Mouse (Mus musculus): Measurements from ENCODE around the gene Spryd3.
"Not testable (repeated sequence)": the region's sequence is repeated elsewhere in the genome, so short reads cannot be mapped to it uniquely, and the experiment has no call there.

The Spryd3 gene

GRCm38 (mm10) chr15:102136129-102136758 lies at the start of gene Spryd3:
Spryd3 (minus strand) TSS chr15:102136234.
- peak; percentile 97 for DNase-seq

- DNase-seq = no peak
Observed at GRCm38 (mm10) chr15:102183076-102183475, 47.0 kb upstream of the Spryd3 start.

GRCm38 (mm10) chr15:102179924-102180323 lies 43.9 kb upstream of the Spryd3 start:
- no peak for DNase-seq

GRCm38 (mm10) chr15:102179106-102179505 lies 43.1 kb upstream of the Spryd3 start:
- no peak for DNase-seq

GRCm38 (mm10) chr15:102178279-102178678 lies 42.2 kb upstream of the Spryd3 start:
- peak; percentile 85 for DNase-seq

GRCm38 (mm10) chr15:102177417-102177816 lies 41.4 kb upstream of the Spryd3 start:
- DNase-seq = no peak

- no peak for DNase-seq
Observed at GRCm38 (mm10) chr15:102176571-102177316, 40.7 kb upstream of the Spryd3 start.

- DNase-seq = peak; percentile 33
Observed at GRCm38 (mm10) chr15:102175736-102176319, 39.8 kb upstream of the Spryd3 start.

- no peak for DNase-seq
Observed at GRCm38 (mm10) chr15:102173581-102173980, 37.5 kb upstream of the Spryd3 start.

GRCm38 (mm10) chr15:102169064-102169463 lies 33.0 kb upstream of the Spryd3 start:
- no peak for DNase-seq

- peak; percentile 51 for DNase-seq
Observed at GRCm38 (mm10) chr15:102167620-102168021, 31.6 kb upstream of the Spryd3 start.

GRCm38 (mm10) chr15:102165468-102166100 lies 29.6 kb upstream of the Spryd3 start:
- DNase-seq = no peak

- no peak for DNase-seq
Observed at GRCm38 (mm10) chr15:102163900-102164693, 28.1 kb upstream of the Spryd3 start.

GRCm38 (mm10) chr15:102160415-102161060 lies 24.5 kb upstream of the Spryd3 start:
- DNase-seq = no peak

- no peak for DNase-seq
Observed at GRCm38 (mm10) chr15:102156836-102157235, 20.8 kb upstream of the Spryd3 start.

- not testable (repeated sequence) for DNase-seq
Observed at GRCm38 (mm10) chr15:102155006-102155405, 19.0 kb upstream of the Spryd3 start.

- DNase-seq = no peak
Observed at GRCm38 (mm10) chr15:102152646-102153045, 16.6 kb upstream of the Spryd3 start.

GRCm38 (mm10) chr15:102150301-102151135 lies 14.5 kb upstream of the Spryd3 start, which contains the start of gene Soat2:
Soat2 (plus strand) TSS chr15:102150526.
- peak; percentile 56 for DNase-seq

- DNase-seq = no peak
Observed at GRCm38 (mm10) chr15:102149561-102149960, 13.5 kb upstream of the Spryd3 start.

- DNase-seq = no peak
Observed at GRCm38 (mm10) chr15:102147674-102148402, 11.8 kb upstream of the Spryd3 start.

All from lung, postnatal 10 days (tissue).